Mouse (Mus musculus) adrenal gland, postnatal 25 days (tissue): ENCODE results near the gene Rapgef5. TPM values are rescaled to one million over a fixed set of nuclear protein-coding genes. Genes with fewer than 3 reads are reported as not detected.
A peak's percentile ranks its signal among the peaks of the same experiment; 100 is the strongest.

ENCODE experiments used
- DNase-seq: peaks from one replicate; pipeline ENCODE4 v3.0.0; 2021; ENCODE audit warnings: mixed read lengths
- total RNA-seq: library from RNA; stranded (reverse); gene quantifications from 2 replicates; pipeline ENCODE4 v1.2.3, GENCODE M21; 2021

Gene Rapgef5
- total RNA-seq, 1 experiment from 2014 or later = 41.8 TPM

GRCm38 (mm10) chr12:117720794-117721747 lies 204.8 kb downstream of the Rapgef5 start:
- DNase-seq = no peak

GRCm38 (mm10) chr12:117721748-117722150 lies 205.5 kb downstream of the Rapgef5 start:
- no peak for DNase-seq

GRCm38 (mm10) chr12:117725011-117725410 lies 208.7 kb downstream of the Rapgef5 start:
- no peak for DNase-seq

- DNase-seq = no peak
These were observed 211.3 kb downstream of the Rapgef5 start for GRCm38 (mm10) chr12:117727481-117728177.

- peak; percentile 45 for DNase-seq
These were observed 211.9 kb downstream of the Rapgef5 start for GRCm38 (mm10) chr12:117728178-117728611.

GRCm38 (mm10) chr12:117733611-117734010 lies 217.3 kb downstream of the Rapgef5 start:
- no peak for DNase-seq

- no peak for DNase-seq
These were observed 219.9 kb downstream of the Rapgef5 start for GRCm38 (mm10) chr12:117736130-117736529.

- no peak for DNase-seq
These were observed 220.6 kb downstream of the Rapgef5 start for GRCm38 (mm10) chr12:117736928-117737327.

GRCm38 (mm10) chr12:117737332-117738031 lies 221.2 kb downstream of the Rapgef5 start:
- no peak for DNase-seq

- DNase-seq = no peak
These were observed 226.2 kb downstream of the Rapgef5 start for GRCm38 (mm10) chr12:117742487-117742886.

- no peak for DNase-seq
These were observed 228.6 kb downstream of the Rapgef5 start for GRCm38 (mm10) chr12:117744580-117745483.

GRCm38 (mm10) chr12:117746611-117747010 lies 230.3 kb downstream of the Rapgef5 start:
- DNase-seq = no peak

- DNase-seq = no peak
These were observed 234.8 kb downstream of the Rapgef5 start for GRCm38 (mm10) chr12:117751045-117751444.

- no peak for DNase-seq
These were observed 235.5 kb downstream of the Rapgef5 start for GRCm38 (mm10) chr12:117751520-117752383.

GRCm38 (mm10) chr12:117756010-117756409 lies 239.7 kb downstream of the Rapgef5 start:
- no peak for DNase-seq

GRCm38 (mm10) chr12:117760373-117760772 lies 244.1 kb downstream of the Rapgef5 start:
- no peak for DNase-seq

- no peak for DNase-seq
These were observed 244.6 kb downstream of the Rapgef5 start for GRCm38 (mm10) chr12:117760846-117761245.

GRCm38 (mm10) chr12:117761698-117762097 lies 245.4 kb downstream of the Rapgef5 start:
- DNase-seq = no peak

GRCm38 (mm10) chr12:117763247-117763646 lies 247.0 kb downstream of the Rapgef5 start:
- no peak for DNase-seq

- peak; percentile 46 for DNase-seq
These were observed 248.6 kb downstream of the Rapgef5 start for GRCm38 (mm10) chr12:117764839-117765238.
